Mouse (Mus musculus): ENCODE measurements around the gene Tnxb. TPM values are rescaled to one million over a fixed set of nuclear protein-coding genes. Genes with fewer than 3 reads are reported as not detected.
A peak's percentile ranks its signal among the peaks of the same experiment; 100 is the strongest.

Gene Tnxb
- total and polyA plus RNA-seq, 3 experiments: 27.3 to 28.8 (median 28.5) TPM

DNA sequence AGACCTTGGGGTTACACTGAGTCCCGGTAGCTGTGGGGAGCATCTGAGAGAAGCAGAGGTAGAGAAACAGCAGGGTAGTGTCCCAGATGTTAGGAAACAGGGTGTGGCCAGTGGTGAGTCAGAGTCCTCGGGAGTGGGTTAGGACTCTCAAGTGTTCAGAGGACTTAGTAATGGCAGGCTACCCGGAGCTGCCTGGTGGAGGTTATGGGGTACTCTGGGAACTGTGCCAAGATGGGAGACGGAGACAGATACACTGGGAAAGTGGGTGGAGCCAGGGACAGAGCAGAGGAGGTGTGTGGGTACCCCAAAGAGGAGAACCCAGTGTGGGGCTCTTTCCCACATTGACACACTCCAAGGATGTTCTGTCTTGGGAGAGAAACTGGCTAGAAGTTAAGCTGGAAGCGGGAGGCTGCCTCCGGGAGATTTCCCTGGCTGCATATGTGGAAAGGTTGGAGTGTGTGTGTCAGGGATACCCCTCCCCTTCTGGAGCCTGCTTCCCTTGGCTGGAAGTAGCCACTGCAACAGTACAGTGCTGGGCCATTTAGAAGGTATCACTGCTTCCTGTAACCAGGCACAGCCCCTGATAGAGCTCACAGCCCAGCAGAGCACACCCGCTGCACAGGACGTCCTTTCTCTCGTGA, 14.0 kb downstream of the Tnxb start:
- Histone ChIP-seq H3K36me3 (ENCODE audit: control insufficient read depth, insufficient read depth, low read length) (no peaks in the 10 kb centered on the region), H3K9ac (ENCODE audit: low read depth, low read length) (no peak overlapping the region), H3K4me3 (no peak overlapping the region), H3K27me3 (ENCODE audit: control insufficient read depth, insufficient read depth, low read length) (no peaks in the 10 kb centered on the region), H3K27ac (peak overlapping the region; percentile 59), H3K4me1 (ENCODE audit: control insufficient read depth, insufficient read depth, low read length) (peaks cover 31% of the 10 kb centered on the region), H3K79me2 (replicated peaks; ENCODE audit: control insufficient read depth, insufficient read depth, low read length) (no peaks in the 10 kb centered on the region)
- TF ChIP-seq CTCF (IDR thresholded peaks at IDR 0.05): no peak
- no peak for TF ChIP-seq POLR2A (IDR thresholded peaks at IDR 0.05; ENCODE audit: insufficient read depth, low read depth, low read length)
- no peak for TF ChIP-seq EP300 (IDR thresholded peaks at IDR 0.05; ENCODE audit: insufficient read depth, low read depth, low read length)
- WGBS: 30% methylated on average over 9 of the region's 9 CpGs
- peak; percentile 62 to 69 for DNase-seq
- intact Hi-C loops (cut with DNase I): no loop called here

DNA sequence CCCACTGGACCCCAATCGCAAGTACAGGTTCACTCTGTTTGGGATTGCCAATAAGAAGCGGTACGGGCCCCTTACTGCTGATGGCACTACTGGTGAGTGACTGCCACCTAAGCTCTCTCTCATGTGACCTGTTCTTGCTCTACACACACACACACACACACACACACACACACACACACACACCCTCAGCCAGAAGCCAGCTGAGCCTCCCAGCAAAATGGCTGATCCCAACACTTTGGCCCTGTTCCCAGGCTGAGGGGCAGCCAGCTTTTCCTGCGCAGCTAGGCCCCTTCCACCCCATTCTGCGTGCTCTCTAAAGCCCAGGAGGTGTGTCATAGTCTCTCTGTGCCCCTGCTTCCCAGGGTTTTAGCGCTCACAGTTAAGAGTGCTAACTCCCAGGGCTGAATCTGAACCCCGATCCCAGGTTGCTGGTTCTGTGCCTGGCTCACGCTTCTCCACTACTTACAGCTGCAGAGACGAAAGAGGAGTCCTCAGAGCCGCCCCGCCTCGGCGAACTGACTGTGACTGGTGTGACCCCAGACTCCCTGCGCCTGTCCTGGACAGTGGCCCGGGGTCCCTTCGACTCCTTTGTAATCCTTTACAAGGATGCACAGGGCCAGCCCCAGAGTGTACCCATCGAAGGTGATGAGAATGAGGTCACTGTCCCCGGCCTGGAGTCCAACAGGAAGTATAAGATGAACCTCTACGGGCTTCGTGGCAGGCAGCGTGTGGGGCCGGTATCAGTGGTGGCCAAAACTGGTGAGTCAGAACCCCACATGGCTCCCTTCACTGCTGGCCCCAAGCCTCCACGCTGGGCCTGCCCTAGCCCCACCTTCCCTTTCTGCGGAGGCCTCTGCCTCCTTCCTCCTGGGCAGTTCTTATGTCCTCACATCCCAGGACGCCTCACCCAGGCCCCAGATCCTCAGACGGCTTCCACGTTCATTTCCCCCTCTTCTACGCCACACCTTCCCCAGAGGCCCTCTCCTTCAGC, 15.1 kb downstream of the Tnxb start:
- WGBS: 51% methylated on average over 28 of the region's 28 CpGs
- TF ChIP-seq EP300 (IDR thresholded peaks at IDR 0.05; ENCODE audit: insufficient read depth, low read depth, low read length) (no peak), POLR2A (IDR thresholded peaks at IDR 0.05; ENCODE audit: insufficient read depth, low read depth, low read length) (no peak), CTCF (IDR thresholded peaks at IDR 0.05) (no peak)

GRCm38 (mm10) chr17:34688889-34689288, 18.6 kb downstream of the Tnxb start:
- intact Hi-C loops (cut with DNase I): no loop called here
- H3K79me2 ChIP-seq (replicated peaks; ENCODE audit: control insufficient read depth, insufficient read depth, low read length): no peaks in the 10 kb centered on the region
- TF ChIP-seq POLR2A (IDR thresholded peaks at IDR 0.05; ENCODE audit: insufficient read depth, low read depth, low read length): no peak
- no peak for TF ChIP-seq EP300 (IDR thresholded peaks at IDR 0.05; ENCODE audit: insufficient read depth, low read depth, low read length)
- no peak for TF ChIP-seq CTCF (IDR thresholded peaks at IDR 0.05)
- no peak overlapping the region for H3K9ac ChIP-seq (ENCODE audit: low read depth, low read length)
- H3K4me3 ChIP-seq: no peak overlapping the region
- peaks cover 18% of the 10 kb centered on the region for H3K4me1 ChIP-seq (ENCODE audit: control insufficient read depth, insufficient read depth, low read length)
- H3K36me3 ChIP-seq (ENCODE audit: control insufficient read depth, insufficient read depth, low read length): no peaks in the 10 kb centered on the region
- 86% methylated on average over 7 of the region's 7 CpGs for WGBS
- no peak overlapping the region for H3K27ac ChIP-seq
- DNase-seq: no peak
- H3K27me3 ChIP-seq (ENCODE audit: control insufficient read depth, insufficient read depth, low read length): no peaks in the 10 kb centered on the region

More for the DNA sequence above, 15.1 kb downstream of the Tnxb start:
- DNase-seq: peak; percentile 70 to 81
- peaks cover 31% of the 10 kb centered on the region for H3K4me1 ChIP-seq (ENCODE audit: control insufficient read depth, insufficient read depth, low read length)
- no peaks in the 10 kb centered on the region for H3K27me3 ChIP-seq (ENCODE audit: control insufficient read depth, insufficient read depth, low read length)
- H3K36me3 ChIP-seq (ENCODE audit: control insufficient read depth, insufficient read depth, low read length): no peaks in the 10 kb centered on the region
- no peak overlapping the region; the same call in 1 of the 2 replicates for H3K9ac ChIP-seq (ENCODE audit: low read depth, low read length)
- H3K79me2 ChIP-seq (replicated peaks; ENCODE audit: control insufficient read depth, insufficient read depth, low read length): no peaks in the 10 kb centered on the region
- no peak overlapping the region for H3K4me3 ChIP-seq
- intact Hi-C loops (cut with DNase I): no loop called here
- peak overlapping the region; percentile 62 for H3K27ac ChIP-seq

DNA sequence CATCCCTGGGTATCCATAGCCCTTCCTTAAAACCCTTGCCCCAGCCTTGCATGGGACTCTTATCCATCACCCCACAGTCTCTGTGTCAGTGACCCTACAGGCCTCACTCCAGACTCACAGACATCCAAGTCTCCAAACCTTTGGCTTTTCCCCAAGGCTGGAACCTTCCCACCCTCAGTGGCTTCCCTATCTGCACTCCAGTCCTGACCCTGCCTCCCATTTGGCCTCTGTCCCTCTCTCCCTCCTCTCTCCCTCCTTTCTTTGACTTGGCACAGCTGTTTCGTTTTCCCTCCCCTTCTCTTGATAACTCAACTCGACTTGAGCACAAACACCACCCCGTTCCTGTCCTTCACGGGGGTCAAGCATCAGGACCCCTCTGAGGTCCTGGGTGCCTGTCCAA, 20.1 kb downstream of the Tnxb start:
- H3K27me3 ChIP-seq (ENCODE audit: control insufficient read depth, insufficient read depth, low read length): no peaks in the 10 kb centered on the region
- intact Hi-C loops (cut with DNase I): loop anchor here (5.0 kb wide), 1 partner anchor 33 kb away; no protein-coding TSS in a partner anchor
- TF ChIP-seq POLR2A (IDR thresholded peaks at IDR 0.05; ENCODE audit: insufficient read depth, low read depth, low read length): no peak
- no peak for TF ChIP-seq EP300 (IDR thresholded peaks at IDR 0.05; ENCODE audit: insufficient read depth, low read depth, low read length)
- TF ChIP-seq CTCF (IDR thresholded peaks at IDR 0.05): no peak
- H3K4me1 ChIP-seq (ENCODE audit: control insufficient read depth, insufficient read depth, low read length): peaks cover 6% of the 10 kb centered on the region
- H3K4me3 ChIP-seq: no peak overlapping the region
- H3K27ac ChIP-seq: peak overlapping the region; percentile 48; the same call in 1 of the 2 replicates
- H3K79me2 ChIP-seq (replicated peaks; ENCODE audit: control insufficient read depth, insufficient read depth, low read length): no peaks in the 10 kb centered on the region
- H3K9ac ChIP-seq (ENCODE audit: low read depth, low read length): no peak overlapping the region
- DNase-seq: peak; percentile 75 to 84
- WGBS: 38% methylated on average over 4 of the region's 4 CpGs
- no peaks in the 10 kb centered on the region for H3K36me3 ChIP-seq (ENCODE audit: control insufficient read depth, insufficient read depth, low read length)

DNA sequence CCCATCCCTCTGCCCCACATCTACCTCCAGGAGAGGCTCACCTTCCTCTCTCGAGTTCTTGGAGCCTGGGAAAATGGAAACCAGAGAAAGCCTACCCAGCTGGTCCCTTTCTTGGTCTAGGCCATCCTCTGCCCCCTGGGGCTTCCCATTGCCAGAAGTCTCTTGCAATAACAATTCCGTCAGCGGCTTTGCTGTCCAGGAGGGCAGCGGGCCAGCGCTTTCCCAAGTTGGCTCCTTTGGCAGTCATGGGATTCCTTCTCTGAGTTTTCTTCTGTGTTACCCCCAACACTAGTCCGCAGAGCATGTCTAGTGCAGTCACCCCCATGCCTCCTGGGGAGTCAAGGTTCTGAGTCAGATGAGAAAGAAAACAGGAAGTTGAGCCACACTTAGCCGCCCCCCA, 22.6 kb downstream of the Tnxb start:
- H3K79me2 ChIP-seq (replicated peaks; ENCODE audit: control insufficient read depth, insufficient read depth, low read length): no peaks in the 10 kb centered on the region
- no peak overlapping the region for H3K4me3 ChIP-seq
- peak overlapping the region; percentile 68 for H3K27ac ChIP-seq
- no peaks in the 10 kb centered on the region for H3K36me3 ChIP-seq (ENCODE audit: control insufficient read depth, insufficient read depth, low read length)
- no peak overlapping the region for H3K9ac ChIP-seq (ENCODE audit: low read depth, low read length)
- intact Hi-C loops (cut with DNase I): loop anchor here (5.0 kb wide), 1 partner anchor 36 kb away; no protein-coding TSS in a partner anchor
- WGBS: 40% methylated on average over 7 of the region's 7 CpGs
- H3K27me3 ChIP-seq (ENCODE audit: control insufficient read depth, insufficient read depth, low read length): no peaks in the 10 kb centered on the region
- H3K4me1 ChIP-seq (ENCODE audit: control insufficient read depth, insufficient read depth, low read length): peaks cover 3% of the 10 kb centered on the region
- DNase-seq: peak; percentile 88 to 89
- TF ChIP-seq CTCF (IDR thresholded peaks at IDR 0.05): no peak
- no peak for TF ChIP-seq EP300 (IDR thresholded peaks at IDR 0.05; ENCODE audit: insufficient read depth, low read depth, low read length)

All from heart, adult 2 months (tissue).